Mouse (Mus musculus) gastrocnemius, adult 18-20 months (tissue): ENCODE results near the gene Ubac1. TPM values are rescaled to one million over a fixed set of nuclear protein-coding genes. Genes with fewer than 3 reads are reported as not detected.

Experiments used
- DNase-seq: peaks from one replicate; pipeline ENCODE4 v3.0.0; 2021; ENCODE audit warnings: low spot score
- total RNA-seq, 2 experiments: library from RNA; stranded (reverse); gene quantifications; 2 replicates each; pipeline ENCODE4 v1.2.3; 2021

Ubac1 gene
- total RNA-seq, 2 experiments from 2014 or later: 210 to 235 TPM

GRCm38 (mm10) chr2:25975141-25975770 is 46.3 kb downstream of the Ubac1 start:
- no peak for DNase-seq

GRCm38 (mm10) chr2:25970426-25970825 is 51.1 kb downstream of the Ubac1 start:
- peak; percentile 68 for DNase-seq

- DNase-seq: no peak
Observed at GRCm38 (mm10) chr2:25969319-25969718, 52.2 kb downstream of the Ubac1 start.

GRCm38 (mm10) chr2:25949291-25949690 is 72.3 kb downstream of the Ubac1 start:
- DNase-seq: no peak

Other genes with a start within 250 kb of the Ubac1 start
- gene Lcn11, start 244.7 kb downstream of the Ubac1 start, total RNA-seq: not detected
- not detected for gene Gm13539, start 239.5 kb downstream of the Ubac1 start, total RNA-seq
- not detected for gene Glt6d1, start 205.9 kb downstream of the Ubac1 start, total RNA-seq
- not detected for gene Lcn9, start 198.6 kb downstream of the Ubac1 start, total RNA-seq
- gene Sohlh1, start 174.5 kb downstream of the Ubac1 start, total RNA-seq: not detected
- under 1 TPM; 0.34 to 0.47 TPM for gene Kcnt1, start 158.0 kb downstream of the Ubac1 start, total RNA-seq
- gene Camsap1, start 38.5 kb downstream of the Ubac1 start, total RNA-seq: 10 to 100 TPM; 41.6 to 52.5 TPM
- 10 to 100 TPM; 23.4 to 24.5 TPM for gene Nacc2, start 101.5 kb upstream of the Ubac1 start, total RNA-seq
- not detected for gene Lhx3, start 186.5 kb upstream of the Ubac1 start, total RNA-seq
- gene Qsox2, start 215.8 kb upstream of the Ubac1 start, total RNA-seq: 1 to 10 TPM; 3.5 to 3.8 TPM